Mouse (Mus musculus): ENCODE data around the gene Wars.

GRCm38 (mm10) chr12:108915893-108916292 is 21.9 kb upstream of the Wars start:
- no peak for TF ChIP-seq CTCF (IDR thresholded peaks at IDR 0.05; ENCODE audit: low read depth)
- TF ChIP-seq EP300 (IDR thresholded peaks at IDR 0.05; ENCODE audit: low read depth) = no peak

Measured in liver, embryonic 14.5 days (tissue).